Mouse (Mus musculus): ENCODE measurements around the gene Tiam1. TPM values are rescaled to one million over a fixed set of nuclear protein-coding genes. Genes with fewer than 3 reads are reported as not detected.

Gene Tiam1
- total and polyA plus RNA-seq, 2 experiments: 0.27 to 0.65 TPM

- H3K4me1 ChIP-seq (ENCODE audit: control insufficient read depth, insufficient read depth, low read length): no peaks in the 10 kb centered on the region
- H3K27me3 ChIP-seq (ENCODE audit: control insufficient read depth, insufficient read depth, low read length): no peaks in the 10 kb centered on the region
- no peak overlapping the region for H3K27ac ChIP-seq (replicated peaks; ENCODE audit: insufficient read depth, low read depth, low read length)
- H3K36me3 ChIP-seq (ENCODE audit: control insufficient read depth, insufficient read depth, low read length): no peaks in the 10 kb centered on the region
- H3K4me3 ChIP-seq (ENCODE audit: insufficient read depth, low read depth, low read length): no peak overlapping the region
- H3K79me2 ChIP-seq (ENCODE audit: control insufficient read depth, insufficient read depth, low read length): no peaks in the 10 kb centered on the region
- WGBS: 92% methylated on average over 33 of the region's 33 CpGs
- DNase-seq (ENCODE audit: extremely low read depth, low read depth, low spot score): no peak
- no peak overlapping the region for H3K9ac ChIP-seq (ENCODE audit: low read depth, low read length)
- TF ChIP-seq CTCF (IDR thresholded peaks at IDR 0.05; ENCODE audit: low read depth, low read length) (no peak), POLR2A (IDR thresholded peaks at IDR 0.05; ENCODE audit: extremely low read depth, insufficient read depth, low read length) (no peak)
Measured at GRCm38 (mm10) chr16:89897547-89898298, 245.8 kb downstream of the Tiam1 start.

DNA sequence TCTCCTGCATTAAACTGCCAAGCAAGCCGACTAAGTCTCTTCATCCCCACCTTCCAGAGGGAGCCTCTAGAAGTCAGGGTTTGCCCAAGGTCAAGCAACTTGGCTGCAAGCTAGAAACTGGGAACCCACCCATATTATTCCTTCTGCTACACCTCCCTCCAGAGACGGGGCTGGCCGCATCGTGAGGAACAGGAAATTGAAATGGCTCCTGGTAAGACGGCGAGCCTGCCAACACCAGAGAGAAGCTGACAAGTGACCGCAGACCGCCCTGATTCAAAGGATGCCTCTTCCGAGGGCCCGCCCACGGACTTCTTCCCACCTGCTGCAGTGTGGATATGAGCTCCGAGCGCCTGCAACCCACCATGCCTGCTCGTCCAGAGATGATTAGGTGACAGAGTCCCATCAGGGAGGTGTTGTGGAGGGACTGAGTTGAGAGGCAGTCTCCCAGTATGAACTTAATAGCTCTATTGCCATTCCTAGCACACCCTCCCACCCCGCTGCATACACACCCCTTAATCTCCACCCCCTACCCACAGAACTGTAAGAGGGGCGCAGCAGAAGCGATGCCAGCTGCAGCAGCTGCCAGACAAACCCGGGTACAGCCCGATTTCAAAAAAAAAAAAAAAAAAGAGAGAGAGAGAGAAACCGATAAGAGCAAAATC, 246.6 kb downstream of the Tiam1 start:
- H3K36me3 ChIP-seq (ENCODE audit: control insufficient read depth, insufficient read depth, low read length): no peaks in the 10 kb centered on the region
- WGBS: 80% methylated on average over 20 of the region's 20 CpGs

DNA sequence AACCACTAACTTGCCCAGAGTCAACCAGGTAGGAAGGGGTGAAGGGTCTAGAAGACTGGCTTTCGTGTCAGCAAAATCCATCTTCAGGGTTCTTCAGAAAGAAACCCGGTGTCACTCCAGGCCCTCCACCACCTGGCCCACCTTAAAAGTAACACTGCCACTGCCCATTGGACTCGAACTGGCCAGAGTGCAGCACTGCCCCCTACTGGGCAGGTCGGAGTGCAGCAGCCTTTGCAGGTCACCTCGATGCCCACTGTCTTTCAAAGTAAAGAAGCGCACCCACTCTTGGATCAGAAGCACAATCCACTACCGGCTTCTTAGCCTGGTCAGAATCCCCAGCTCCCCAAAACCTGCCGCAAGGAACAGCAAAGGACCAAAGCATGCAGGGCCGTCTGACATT, 247.2 kb downstream of the Tiam1 start:
- no peaks in the 10 kb centered on the region for H3K27me3 ChIP-seq (ENCODE audit: control insufficient read depth, insufficient read depth, low read length)
- no peak overlapping the region for H3K9ac ChIP-seq (ENCODE audit: low read depth, low read length)
- H3K4me1 ChIP-seq (ENCODE audit: control insufficient read depth, insufficient read depth, low read length): no peaks in the 10 kb centered on the region
- no peaks in the 10 kb centered on the region for H3K36me3 ChIP-seq (ENCODE audit: control insufficient read depth, insufficient read depth, low read length)
- H3K4me3 ChIP-seq (ENCODE audit: insufficient read depth, low read depth, low read length): no peak overlapping the region
- DNase-seq (ENCODE audit: extremely low read depth, low read depth, low spot score): no peak
- no peak overlapping the region for H3K27ac ChIP-seq (replicated peaks; ENCODE audit: insufficient read depth, low read depth, low read length)
- WGBS: 70% methylated on average over 9 of the region's 9 CpGs
- H3K79me2 ChIP-seq (ENCODE audit: control insufficient read depth, insufficient read depth, low read length): no peaks in the 10 kb centered on the region
- TF ChIP-seq POLR2A (IDR thresholded peaks at IDR 0.05; ENCODE audit: extremely low read depth, insufficient read depth, low read length) (no peak), CTCF (IDR thresholded peaks at IDR 0.05; ENCODE audit: low read depth, low read length) (peak; percentile 61)

More for the DNA sequence above, 246.6 kb downstream of the Tiam1 start:
- no peaks in the 10 kb centered on the region for H3K27me3 ChIP-seq (ENCODE audit: control insufficient read depth, insufficient read depth, low read length)
- no peak overlapping the region for H3K9ac ChIP-seq (ENCODE audit: low read depth, low read length)
- no peak overlapping the region for H3K27ac ChIP-seq (replicated peaks; ENCODE audit: insufficient read depth, low read depth, low read length)
- TF ChIP-seq POLR2A (IDR thresholded peaks at IDR 0.05; ENCODE audit: extremely low read depth, insufficient read depth, low read length): no peak
- no peak for TF ChIP-seq CTCF (IDR thresholded peaks at IDR 0.05; ENCODE audit: low read depth, low read length)
- no peak overlapping the region for H3K4me3 ChIP-seq (ENCODE audit: insufficient read depth, low read depth, low read length)
- no peaks in the 10 kb centered on the region for H3K4me1 ChIP-seq (ENCODE audit: control insufficient read depth, insufficient read depth, low read length)
- H3K79me2 ChIP-seq (ENCODE audit: control insufficient read depth, insufficient read depth, low read length): no peaks in the 10 kb centered on the region
- no peak for DNase-seq (ENCODE audit: extremely low read depth, low read depth, low spot score)

- H3K79me2 ChIP-seq (ENCODE audit: control insufficient read depth, insufficient read depth, low read length): no peaks in the 10 kb centered on the region
- no peaks in the 10 kb centered on the region for H3K4me1 ChIP-seq (ENCODE audit: control insufficient read depth, insufficient read depth, low read length)
- H3K9ac ChIP-seq (ENCODE audit: low read depth, low read length): no peak overlapping the region
- H3K27ac ChIP-seq (replicated peaks; ENCODE audit: insufficient read depth, low read depth, low read length): no peak overlapping the region
- H3K36me3 ChIP-seq (ENCODE audit: control insufficient read depth, insufficient read depth, low read length): no peaks in the 10 kb centered on the region
- WGBS: 81% methylated on average over 7 of the region's 7 CpGs
- DNase-seq (ENCODE audit: extremely low read depth, low read depth, low spot score): no peak
- TF ChIP-seq POLR2A (IDR thresholded peaks at IDR 0.05; ENCODE audit: extremely low read depth, insufficient read depth, low read length) (no peak), CTCF (IDR thresholded peaks at IDR 0.05; ENCODE audit: low read depth, low read length) (no peak)
- no peak overlapping the region for H3K4me3 ChIP-seq (ENCODE audit: insufficient read depth, low read depth, low read length)
- H3K27me3 ChIP-seq (ENCODE audit: control insufficient read depth, insufficient read depth, low read length): no peaks in the 10 kb centered on the region
Measured at GRCm38 (mm10) chr16:89895283-89895682, 248.3 kb downstream of the Tiam1 start.

- Histone ChIP-seq H3K4me3 (ENCODE audit: insufficient read depth, low read depth, low read length) (no peak overlapping the region), H3K4me1 (ENCODE audit: control insufficient read depth, insufficient read depth, low read length) (no peaks in the 10 kb centered on the region), H3K27me3 (ENCODE audit: control insufficient read depth, insufficient read depth, low read length) (no peaks in the 10 kb centered on the region), H3K9ac (ENCODE audit: low read depth, low read length) (no peak overlapping the region), H3K79me2 (ENCODE audit: control insufficient read depth, insufficient read depth, low read length) (no peaks in the 10 kb centered on the region), H3K27ac (replicated peaks; ENCODE audit: insufficient read depth, low read depth, low read length) (no peak overlapping the region), H3K36me3 (ENCODE audit: control insufficient read depth, insufficient read depth, low read length) (no peaks in the 10 kb centered on the region)
- WGBS: 74% methylated on average over 8 of the region's 8 CpGs
- TF ChIP-seq POLR2A (IDR thresholded peaks at IDR 0.05; ENCODE audit: extremely low read depth, insufficient read depth, low read length) (no peak), CTCF (IDR thresholded peaks at IDR 0.05; ENCODE audit: low read depth, low read length) (no peak)
- no peak for DNase-seq (ENCODE audit: extremely low read depth, low read depth, low spot score)
Measured at GRCm38 (mm10) chr16:89894816-89895215, 248.8 kb downstream of the Tiam1 start.
